Mouse (Mus musculus) midbrain, embryonic 13.5 days (tissue): ENCODE results near the gene Gm16223. TPM values are rescaled to one million over a fixed set of nuclear protein-coding genes. Genes with fewer than 3 reads are reported as not detected.

Experiments used
- ATAC-seq: fragments of 200-750 bp; cut with Nextera tagmentation; 2 replicates; pipeline ENCODE4 v1.8.0; 2017; ENCODE audit warnings: mild to moderate bottlenecking, moderate TSS enrichment, moderate library complexity
- H3K27ac ChIP-seq: fragments of 300-500 bp; sonication (generic); 2 replicates; pipeline ENCODE4 v1.5.1; 2015; ENCODE audit warnings: inconsistent platforms, mild to moderate bottlenecking, moderate library complexity
- H3K27me3 ChIP-seq: fragments of 300-500 bp; sonication (generic); 2 replicates; pipeline ENCODE4 v1.6.1; 2015; ENCODE audit warnings: mild to moderate bottlenecking, inconsistent platforms
- H3K36me3 ChIP-seq: fragments of 300-500 bp; sonication (generic); 2 replicates; pipeline ENCODE4 v1.6.1; 2015; ENCODE audit warnings: mild to moderate bottlenecking, inconsistent platforms
- H3K4me1 ChIP-seq: fragments of 300-500 bp; sonication (generic); replicated peaks from 2 replicates; pipeline ENCODE4 v1.6.1; 2015; ENCODE audit warnings: inconsistent platforms
- H3K4me2 ChIP-seq: fragments of 300-500 bp; sonication (generic); replicated peaks from 2 replicates; pipeline ENCODE4 v1.6.1; 2015; ENCODE audit warnings: moderate library complexity, mild to moderate bottlenecking, inconsistent platforms
- H3K4me3 ChIP-seq: fragments of 300-500 bp; sonication (generic); replicated peaks from 2 replicates; pipeline ENCODE4 v1.5.1; 2015; ENCODE audit warnings: mild to moderate bottlenecking, inconsistent platforms
- H3K9ac ChIP-seq: fragments of 300-500 bp; sonication (generic); replicated peaks from 2 replicates; pipeline ENCODE4 v1.6.1; 2015; ENCODE audit warnings: mild to moderate bottlenecking, inconsistent platforms
- H3K9me3 ChIP-seq: fragments of 300-500 bp; sonication (generic); 2 replicates; pipeline ENCODE4 v1.6.1; 2016; ENCODE audit warnings: mild to moderate bottlenecking, inconsistent platforms
- WGBS: fragments of 180-500 bp; shearing (Covaris S2); methylation state at CpG from one replicate; pipeline ENCODE4 v1.1.7; 2015; 5-methylcytosine and 5-hydroxymethylcytosine counted together
- polyA plus RNA-seq: library from polyadenylated mRNA; unstranded; fragments of >200 nt; fragmentation: Nextera tagmentation; extraction: Ambion mirVana; gene quantifications from 2 replicates; pipeline ENCODE4 v1.2.1, GENCODE M21; 2015

Gene Gm16223
- polyA plus RNA-seq, 1 experiment from 2014 or later = not detected

GRCm38 (mm10) chr5:42164731-42165130, 97.0 kb downstream of the Gm16223 start:
- H3K4me2 ChIP-seq = no peak overlapping the region
- 75% methylated on average over 2 of the region's 2 CpGs for WGBS
- H3K9me3 ChIP-seq = no peaks in the 10 kb centered on the region
- no peak overlapping the region for H3K27ac ChIP-seq
- no peaks in the 10 kb centered on the region for H3K27me3 ChIP-seq
- 0 out of 2 replicates have a peak, but pooled peaks cover 6% of the 10 kb centered on the region for H3K4me1 ChIP-seq
- H3K4me3 ChIP-seq = no peak overlapping the region
- no peak overlapping the region for H3K9ac ChIP-seq
- peak; percentile 43 for ATAC-seq
- H3K36me3 ChIP-seq = no peaks in the 10 kb centered on the region

GRCm38 (mm10) chr5:42166311-42166710, 98.6 kb downstream of the Gm16223 start:
- H3K9ac ChIP-seq = no peak overlapping the region
- H3K9me3 ChIP-seq = no peaks in the 10 kb centered on the region
- WGBS = 73% methylated on average over 1 of the region's 1 CpGs
- H3K4me1 ChIP-seq = 0 out of 2 replicates have a peak, but pooled peaks cover 6% of the 10 kb centered on the region
- ATAC-seq = no peak
- H3K27me3 ChIP-seq = no peaks in the 10 kb centered on the region
- no peak overlapping the region for H3K4me3 ChIP-seq
- no peaks in the 10 kb centered on the region for H3K36me3 ChIP-seq
- no peak overlapping the region for H3K27ac ChIP-seq
- no peak overlapping the region for H3K4me2 ChIP-seq

DNA sequence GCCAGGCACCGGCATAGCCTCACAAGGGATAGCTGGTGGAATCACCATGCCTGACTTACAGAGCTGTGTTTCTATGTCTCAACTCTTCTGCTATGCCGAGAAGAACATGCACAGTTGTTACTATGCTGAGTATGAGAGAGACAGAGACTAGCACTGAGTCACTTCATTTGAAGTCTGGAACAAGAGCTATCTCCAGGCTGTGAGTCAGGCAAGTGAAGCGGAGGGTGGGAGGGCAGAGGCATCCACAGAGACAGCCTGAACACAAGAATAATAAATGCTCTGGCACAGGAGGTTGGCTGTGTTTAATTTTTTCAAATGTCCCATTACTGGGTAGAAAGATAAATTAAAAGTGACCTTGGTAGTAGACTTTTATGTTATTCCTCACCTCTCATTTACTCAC, 100.3 kb downstream of the Gm16223 start:
- no peak overlapping the region for H3K4me3 ChIP-seq
- no peaks in the 10 kb centered on the region for H3K36me3 ChIP-seq
- H3K27ac ChIP-seq = no peak overlapping the region
- 93% methylated on average over 3 of the region's 3 CpGs for whole genome bisulfite sequencing
- no peaks in the 10 kb centered on the region for H3K9me3 ChIP-seq
- H3K9ac ChIP-seq = no peak overlapping the region
- H3K4me2 ChIP-seq = no peak overlapping the region
- H3K4me1 ChIP-seq = 0 out of 2 replicates have a peak, but pooled peaks cover 6% of the 10 kb centered on the region
- no peaks in the 10 kb centered on the region for H3K27me3 ChIP-seq
- ATAC-seq = no peak

- ATAC-seq = no peak
- H3K4me2 ChIP-seq = no peak overlapping the region
- no peaks in the 10 kb centered on the region for H3K27me3 ChIP-seq
- H3K9ac ChIP-seq = no peak overlapping the region
- no peak overlapping the region for H3K4me3 ChIP-seq
- WGBS = 73% methylated on average over 5 of the region's 5 CpGs
- H3K4me1 ChIP-seq = 0 out of 2 replicates have a peak, but pooled peaks cover 6% of the 10 kb centered on the region
- no peaks in the 10 kb centered on the region for H3K9me3 ChIP-seq
- H3K36me3 ChIP-seq = no peaks in the 10 kb centered on the region
- no peak overlapping the region for H3K27ac ChIP-seq
These were observed 101.0 kb downstream of the Gm16223 start for GRCm38 (mm10) chr5:42168785-42169184.

DNA sequence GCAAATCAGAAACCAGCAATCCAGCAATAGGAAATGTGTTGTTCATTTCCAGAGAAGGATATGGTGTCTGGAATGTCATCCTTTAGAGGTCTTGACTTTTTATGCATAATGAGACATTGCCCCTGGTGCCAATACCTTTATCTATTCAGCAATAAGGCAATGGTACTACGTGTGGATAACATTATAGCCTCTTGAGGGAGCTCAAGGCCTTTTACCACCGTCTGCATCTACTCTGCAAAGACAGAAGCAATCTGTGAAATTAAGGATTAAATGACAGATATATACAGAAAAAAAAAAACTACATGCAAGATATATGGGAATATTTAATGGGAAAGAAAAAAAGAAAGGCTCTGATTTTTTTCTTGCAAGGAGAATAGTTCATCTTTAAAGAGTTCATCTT, 106.3 kb downstream of the Gm16223 start:
- H3K27me3 ChIP-seq = no peaks in the 10 kb centered on the region
- no peak overlapping the region for H3K4me3 ChIP-seq
- 64% methylated on average over 2 of the region's 2 CpGs for WGBS
- ATAC-seq = no peak
- no peak overlapping the region for H3K9ac ChIP-seq
- H3K9me3 ChIP-seq = no peaks in the 10 kb centered on the region
- H3K27ac ChIP-seq = no peak overlapping the region
- no peak overlapping the region for H3K4me2 ChIP-seq
- no peaks in the 10 kb centered on the region for H3K4me1 ChIP-seq
- no peaks in the 10 kb centered on the region for H3K36me3 ChIP-seq

DNA sequence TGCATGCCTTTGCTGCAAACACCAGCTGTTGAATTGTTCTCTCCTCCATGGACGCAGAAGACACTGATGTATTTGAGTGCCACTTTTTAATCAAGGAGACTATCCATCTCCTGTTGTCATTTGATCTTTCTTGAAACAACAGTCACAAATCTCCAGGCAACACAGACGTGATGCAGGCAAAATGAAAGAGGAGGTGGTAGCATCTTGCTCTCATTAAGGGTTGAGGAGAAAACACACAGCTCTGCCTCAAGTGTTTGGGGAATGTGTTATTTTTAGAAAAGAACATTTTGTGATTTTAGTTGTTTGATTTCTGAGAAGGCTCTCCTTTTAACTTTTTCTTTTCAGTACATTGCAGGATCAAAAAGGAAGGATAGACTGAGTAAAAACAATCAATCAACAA, 107.7 kb downstream of the Gm16223 start:
- Histone ChIP-seq H3K9me3 (no peaks in the 10 kb centered on the region), H3K4me2 (no peak overlapping the region), H3K27ac (no peak overlapping the region), H3K36me3 (no peaks in the 10 kb centered on the region), H3K9ac (no peak overlapping the region), H3K4me3 (no peak overlapping the region), H3K4me1 (no peaks in the 10 kb centered on the region), H3K27me3 (no peaks in the 10 kb centered on the region)
- 81% methylated on average over 2 of the region's 2 CpGs for WGBS
- no peak for ATAC-seq

- Histone ChIP-seq H3K27ac (no peak overlapping the region), H3K4me1 (no peaks in the 10 kb centered on the region), H3K4me3 (no peak overlapping the region), H3K9ac (no peak overlapping the region), H3K27me3 (no peaks in the 10 kb centered on the region), H3K4me2 (no peak overlapping the region), H3K9me3 (no peaks in the 10 kb centered on the region), H3K36me3 (no peaks in the 10 kb centered on the region)
- ATAC-seq = peak; percentile 55; the same call in 1 of the 2 replicates
- WGBS = 29% methylated on average over 3 of the region's 3 CpGs
These were observed 130.7 kb downstream of the Gm16223 start for GRCm38 (mm10) chr5:42198493-42198892.

DNA sequence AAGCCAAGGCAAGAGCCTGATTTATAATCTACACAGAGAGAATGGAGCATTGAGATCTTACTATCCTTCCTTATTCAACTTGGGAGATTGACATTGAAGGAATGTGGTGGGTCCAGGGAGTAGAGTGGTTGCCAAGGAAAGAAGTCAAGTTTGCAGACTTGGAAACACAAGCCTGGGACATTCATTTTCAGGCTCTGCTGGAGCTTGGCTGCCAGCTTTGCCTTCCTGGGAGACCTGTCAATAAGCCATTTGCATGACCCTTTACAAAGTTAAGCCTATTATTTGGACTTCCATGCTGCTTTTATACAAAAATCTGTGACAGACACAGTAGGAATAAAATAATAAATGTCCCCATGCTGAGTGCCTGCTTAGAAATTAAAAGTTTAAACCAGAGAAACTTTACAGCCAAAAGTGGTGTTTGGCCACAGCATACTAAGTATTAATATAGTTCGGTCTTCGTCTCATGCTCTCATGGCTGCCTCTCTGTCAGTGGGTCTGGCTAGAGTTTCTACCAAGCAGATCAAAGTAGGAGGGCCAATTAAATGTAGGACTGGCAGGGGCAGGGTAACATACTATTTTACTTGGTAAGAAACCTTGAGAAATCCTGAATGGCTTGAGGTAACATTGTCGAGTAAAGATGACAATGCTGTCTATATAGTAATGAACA, 139.8 kb downstream of the Gm16223 start:
- H3K4me1 ChIP-seq = peaks cover 6% of the 10 kb centered on the region; the same call in 1 of the 2 replicates
- H3K27ac ChIP-seq = no peak overlapping the region
- H3K27me3 ChIP-seq = peaks cover 5% of the 10 kb centered on the region; the same call in 1 of the 2 replicates
- ATAC-seq = 0 out of 2 replicates have a peak, but pooled peaks have one; percentile 38
- WGBS = 53% methylated on average over 3 of the region's 3 CpGs
- no peaks in the 10 kb centered on the region for H3K36me3 ChIP-seq
- H3K9ac ChIP-seq = no peak overlapping the region
- H3K4me2 ChIP-seq = no peak overlapping the region
- no peak overlapping the region for H3K4me3 ChIP-seq
- no peaks in the 10 kb centered on the region for H3K9me3 ChIP-seq

GRCm38 (mm10) chr5:42211554-42212338, 144.0 kb downstream of the Gm16223 start:
- peak overlapping the region; percentile 51 for H3K27ac ChIP-seq
- ATAC-seq = peak; percentile 72
- no peak overlapping the region for H3K4me3 ChIP-seq
- no peaks in the 10 kb centered on the region for H3K9me3 ChIP-seq
- 0 out of 2 replicates have a peak, but pooled peaks cover 3% of the 10 kb centered on the region for H3K27me3 ChIP-seq
- H3K9ac ChIP-seq = no peak overlapping the region
- WGBS = 19% methylated on average over 4 of the region's 4 CpGs
- no peaks in the 10 kb centered on the region for H3K36me3 ChIP-seq
- H3K4me1 ChIP-seq = peaks cover 6% of the 10 kb centered on the region; the same call in 1 of the 2 replicates
- H3K4me2 ChIP-seq = no peak overlapping the region

GRCm38 (mm10) chr5:42212353-42212752, 144.6 kb downstream of the Gm16223 start:
- Histone ChIP-seq H3K27me3 (0 out of 2 replicates have a peak, but pooled peaks cover 3% of the 10 kb centered on the region), H3K4me2 (no peak overlapping the region), H3K9me3 (no peaks in the 10 kb centered on the region), H3K4me3 (no peak overlapping the region), H3K36me3 (no peaks in the 10 kb centered on the region), H3K9ac (no peak overlapping the region), H3K27ac (peak overlapping the region; percentile 51; the same call in 1 of the 2 replicates), H3K4me1 (peaks cover 6% of the 10 kb centered on the region; the same call in 1 of the 2 replicates)
- 75% methylated on average over 4 of the region's 4 CpGs for WGBS
- peak; percentile 74 for ATAC-seq

GRCm38 (mm10) chr5:42224840-42225239, 157.1 kb downstream of the Gm16223 start:
- no peaks in the 10 kb centered on the region for H3K9me3 ChIP-seq
- no peak overlapping the region for H3K4me3 ChIP-seq
- ATAC-seq = peak; percentile 48; the same call in 1 of the 2 replicates
- H3K36me3 ChIP-seq = no peaks in the 10 kb centered on the region
- H3K4me1 ChIP-seq = no peaks in the 10 kb centered on the region
- H3K27ac ChIP-seq = no peak overlapping the region
- H3K27me3 ChIP-seq = no peaks in the 10 kb centered on the region
- WGBS = 76% methylated on average over 1 of the region's 1 CpGs
- H3K4me2 ChIP-seq = no peak overlapping the region
- no peak overlapping the region for H3K9ac ChIP-seq

DNA sequence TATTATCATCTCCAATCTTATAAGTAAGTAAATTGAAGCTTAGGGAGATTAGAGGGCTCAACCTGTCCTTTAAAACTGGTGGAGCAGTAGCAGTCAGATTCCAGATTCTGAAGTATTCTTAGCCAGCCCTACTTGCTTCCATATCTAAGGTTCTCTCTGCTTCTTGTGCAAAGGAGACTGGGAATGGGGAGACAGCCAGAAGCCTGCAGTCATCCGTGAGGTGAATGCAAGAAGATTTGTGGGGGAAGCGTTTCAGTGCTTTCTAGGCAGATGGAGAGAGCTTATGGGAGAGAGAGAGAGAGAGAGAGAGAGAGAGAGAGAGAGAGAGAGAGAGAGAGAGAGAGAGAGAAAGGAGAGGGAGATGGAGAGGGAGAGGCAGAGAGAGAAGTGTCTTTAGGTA, 160.9 kb downstream of the Gm16223 start:
- Histone ChIP-seq H3K4me3 (no peak overlapping the region), H3K27ac (no peak overlapping the region; the same call in 1 of the 2 replicates), H3K9me3 (no peaks in the 10 kb centered on the region), H3K9ac (no peak overlapping the region), H3K36me3 (no peaks in the 10 kb centered on the region), H3K4me2 (no peak overlapping the region), H3K4me1 (no peaks in the 10 kb centered on the region), H3K27me3 (no peaks in the 10 kb centered on the region)
- no peak for ATAC-seq
- WGBS = 39% methylated on average over 2 of the region's 2 CpGs
